Mouse (Mus musculus) liver, embryonic 14.5 days (tissue): ENCODE results near the gene Fbxo34.

Experiments used
- CTCF ChIP-seq: IDR thresholded peaks from 2 replicates; pipeline ENCODE4 v1.5.1; 2016; ENCODE audit warnings: antibody characterized with exemption, low read depth, control low read depth
- EP300 ChIP-seq: IDR thresholded peaks from 2 replicates; pipeline ENCODE4 v1.6.1; 2016; ENCODE audit warnings: antibody characterized with exemption, low read depth

DNA sequence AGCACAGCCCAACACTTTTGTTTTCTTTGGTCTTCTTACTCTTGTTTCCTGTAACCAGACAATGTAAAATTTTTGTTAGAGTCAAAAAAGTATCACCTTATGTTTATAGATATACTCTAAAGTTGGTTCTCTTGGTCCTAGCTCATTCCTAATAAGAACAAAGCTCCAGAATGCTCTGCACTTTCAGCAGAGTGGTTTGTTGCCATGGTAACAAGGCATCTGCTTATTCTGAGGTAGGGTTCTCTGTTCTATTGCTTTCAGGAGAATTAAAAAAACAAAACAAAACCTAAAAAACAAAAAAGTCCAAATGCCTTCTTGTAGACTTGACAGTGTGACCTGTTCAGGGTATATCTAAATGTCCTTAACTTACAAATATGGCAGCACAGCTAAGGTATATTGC, 57.8 kb downstream of the Fbxo34 start:
- TF ChIP-seq CTCF (no peak), EP300 (no peak)
